Mouse (Mus musculus): Measurements from ENCODE around the gene S100a4. TPM values are rescaled to one million over a fixed set of nuclear protein-coding genes. Genes with fewer than 3 reads are reported as not detected.

The S100a4 gene
- polyA plus RNA-seq (2012; rRNA removed), result 1.9 and 3.1 TPM in 2 replicates

DNA sequence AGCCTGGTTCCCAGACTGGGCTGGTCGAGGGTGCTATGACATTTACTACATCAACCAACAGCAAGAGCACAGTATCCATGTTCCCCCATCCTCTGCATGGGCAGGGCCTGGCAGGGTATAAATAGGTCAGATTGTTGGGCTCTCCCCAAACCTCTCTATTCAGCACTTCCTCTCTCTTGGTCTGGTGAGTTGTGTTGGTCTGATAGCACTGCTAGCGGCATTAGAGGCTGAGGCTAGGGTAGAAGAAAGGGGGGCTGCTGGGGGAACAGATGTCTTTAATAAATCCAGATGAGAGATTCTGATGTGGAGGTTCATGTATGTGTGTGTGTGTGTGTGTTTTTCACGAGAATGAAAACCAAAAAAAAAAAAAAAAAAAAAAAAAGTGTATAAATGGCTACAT lies at the start of gene S100a4:
Gene S100a4, plus strand, starts transcription at position 149 of the 400 bp plus-strand sequence.

GRCm38 (mm10) chr3:90560008-90560628 lies 43.5 kb upstream of the S100a4 start, which contains the start of gene S100a3:
TSS of gene S100a3 (plus strand) at chr3:90560578.

GRCm38 (mm10) chr3:90589947-90590346 lies 13.6 kb upstream of the S100a4 start, which contains the start of gene S100a2:
TSS of gene S100a2 (plus strand) at chr3:90590247.

GRCm38 (mm10) chr3:90601486-90602110 lies 2.0 kb upstream of the S100a4 start, which contains the start of gene Gm42674:
TSS of gene Gm42674 (plus strand) at chr3:90601904.

DNA sequence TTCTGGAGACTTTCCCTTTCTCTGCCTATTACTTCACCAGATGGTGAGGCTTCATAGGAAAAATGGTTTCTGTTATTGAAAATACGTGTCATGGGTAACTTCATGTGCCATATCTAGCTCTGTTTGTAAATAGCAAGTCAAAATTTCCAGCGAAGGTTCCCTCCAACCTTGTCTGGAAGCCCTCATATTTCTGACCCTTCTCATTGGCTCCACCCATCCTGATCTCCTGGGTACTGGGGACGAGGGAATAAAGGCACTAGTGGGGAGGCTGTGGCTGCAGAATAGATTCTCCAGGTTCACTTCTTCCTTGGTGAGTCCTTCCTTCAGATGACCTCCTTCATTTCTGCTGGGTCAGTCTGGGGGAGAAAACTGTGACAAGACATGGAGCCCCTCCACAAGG lies 4.7 kb downstream of the S100a4 start, which contains the start of gene S100a5:
Gene S100a5, plus strand, starts transcription at position 301 of the 400 bp plus-strand sequence.

DNA sequence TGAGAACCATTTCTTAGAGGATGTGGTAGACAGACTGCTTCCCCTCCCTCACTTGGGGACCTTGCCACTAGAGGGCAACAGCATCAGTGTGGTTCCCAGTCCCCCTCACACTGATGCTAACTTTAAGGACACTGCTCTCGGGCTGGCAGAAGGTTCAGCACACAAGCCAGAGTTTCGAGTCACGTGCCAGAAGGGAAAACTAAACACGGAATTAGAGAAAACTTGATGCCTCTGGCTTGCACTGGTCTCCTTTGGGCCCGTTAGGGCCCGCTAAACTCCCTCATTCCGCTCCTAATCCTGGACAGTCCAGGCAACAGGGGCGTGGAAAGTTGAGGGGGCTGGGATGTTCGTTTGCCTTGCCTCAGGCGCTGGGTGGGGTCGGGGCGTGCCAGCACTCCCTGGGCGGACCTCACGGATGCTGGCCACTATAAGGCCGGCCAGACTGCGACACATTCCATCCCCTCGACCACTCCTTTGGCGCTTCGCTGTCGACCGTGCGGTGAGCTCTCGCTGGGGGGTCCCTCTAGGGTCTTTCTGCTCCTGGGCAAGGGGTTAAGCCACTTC lies 9.2 kb downstream of the S100a4 start, which contains the start of gene S100a6:
Gene S100a6, plus strand, starts transcription at position 155 of the 564 bp plus-strand sequence.

GRCm38 (mm10) chr3:90653717-90654116 lies 50.1 kb downstream of the S100a4 start, which contains the start of gene S100a7a:
TSS of gene S100a7a (plus strand) at chr3:90654017.

Other genes starting within 250 kb of the S100a4 start
- 1.8 and 1.9 TPM in 2 replicates for gene Slc27a3, start 213.8 kb upstream of the S100a4 start, polyA plus RNA-seq (2012; rRNA removed)
- gene Ints3, start 170.1 kb upstream of the S100a4 start, polyA plus RNA-seq (2012; rRNA removed), result 11.3 and 13.6 TPM in 2 replicates
- 6.3 and 7.8 TPM in 2 replicates for gene Npr1, start 137.9 kb upstream of the S100a4 start, polyA plus RNA-seq (2012; rRNA removed)
- 37.2 and 42.0 TPM in 2 replicates for gene Ilf2, start 127.6 kb upstream of the S100a4 start, polyA plus RNA-seq (2012; rRNA removed)
- gene Snapin, start 112.7 kb upstream of the S100a4 start, polyA plus RNA-seq (2012; rRNA removed), result 8.8 and 10.6 TPM in 2 replicates
- 53.6 and 54.9 TPM in 2 replicates for gene Chtop, start 94.3 kb upstream of the S100a4 start, polyA plus RNA-seq (2012; rRNA removed)
- 15.4 and 16.1 TPM in 2 replicates for gene S100a1, start 89.4 kb upstream of the S100a4 start, polyA plus RNA-seq (2012; rRNA removed)
- gene S100a13, start 89.3 kb upstream of the S100a4 start, polyA plus RNA-seq (2012; rRNA removed), result 11.2 TPM in 2 replicates
- 0.31 TPM in 1 of 2 replicates, not detected in the other for gene S100a14, start 76.9 kb upstream of the S100a4 start, polyA plus RNA-seq (2012; rRNA removed)
- 13.0 and 13.2 TPM in 2 replicates for gene S100a16, start 66.5 kb upstream of the S100a4 start, polyA plus RNA-seq (2012; rRNA removed)
- 0.05 TPM in 1 of 2 replicates, not detected in the other for gene S100a3, start 43.2 kb upstream of the S100a4 start, polyA plus RNA-seq (2012; rRNA removed)
- not detected in 2 replicates for gene S100a2, start 13.5 kb upstream of the S100a4 start, polyA plus RNA-seq (2012; rRNA removed)
- gene Gm42674, start 1.9 kb upstream of the S100a4 start, polyA plus RNA-seq (2012; rRNA removed), result not detected in 2 replicates
- gene S100a5, start 4.8 kb downstream of the S100a4 start, polyA plus RNA-seq (2012; rRNA removed), result not detected in 2 replicates
- 4.5 and 8.3 TPM in 2 replicates for gene S100a6, start 9.1 kb downstream of the S100a4 start, polyA plus RNA-seq (2012; rRNA removed)
- 0.03 TPM in 1 of 2 replicates, not detected in the other for gene S100a7a, start 50.2 kb downstream of the S100a4 start, polyA plus RNA-seq (2012; rRNA removed)
- 392 and 594 TPM in 2 replicates for gene S100a8, start 65.2 kb downstream of the S100a4 start, polyA plus RNA-seq (2012; rRNA removed)
- gene S100a9, start 92.0 kb downstream of the S100a4 start, polyA plus RNA-seq (2012; rRNA removed), result 408 and 596 TPM in 2 replicates
- gene Pglyrp4, start 123.1 kb downstream of the S100a4 start, polyA plus RNA-seq (2012; rRNA removed), result not detected in 2 replicates
- not detected in 2 replicates for gene Gm5849, start 174.1 kb downstream of the S100a4 start, polyA plus RNA-seq (2012; rRNA removed)